Mouse (Mus musculus): ENCODE results near the gene Adgrl1. TPM values are rescaled to one million over a fixed set of nuclear protein-coding genes. Genes with fewer than 3 reads are reported as not detected.

Adgrl1 gene
- polyA plus RNA-seq (2015; fragmentation: Nextera tagmentation; extraction: Ambion mirVana), result 7.1 and 10.7 TPM in 2 replicates

- H3K9ac ChIP-seq, result peak within 1 kb of the TSS; percentile 92
- peak; percentile 86 for ATAC-seq (replicated peaks; ENCODE audit: insufficient number of reproducible peaks, insufficient read depth, low FRiP score, low read depth)
- under 1% methylated on average over 70 of the region's 70 CpGs for WGBS
- peaks cover 51% of the 10 kb centered on the region for H3K4me1 ChIP-seq (replicated peaks)
- H3K36me3 ChIP-seq, result no peaks in the 10 kb centered on the region
- H3K9me3 ChIP-seq (replicated peaks), result no peaks in the 10 kb centered on the region
- H3K4me3 ChIP-seq, result peak within 1 kb of the TSS; percentile 94
- peak within 1 kb of the TSS; percentile 99 for H3K4me2 ChIP-seq
- H3K27me3 ChIP-seq, result peaks cover 20% of the 10 kb centered on the region
- H3K27ac ChIP-seq, result peak within 1 kb of the TSS; percentile 96
Observed at GRCm38 (mm10) chr8:83899363-83900252, at the start of gene Adgrl1. Gene Adgrl1, plus strand, starts transcription at chr8:83900105.

GRCm38 (mm10) chr8:83852329-83852728, 47.6 kb upstream of the Adgrl1 start:
- no peak overlapping the region for H3K9ac ChIP-seq
- no peaks in the 10 kb centered on the region for H3K9me3 ChIP-seq (replicated peaks)
- no peak overlapping the region for H3K27ac ChIP-seq
- 24% methylated on average over 8 of the region's 8 CpGs for WGBS
- no peaks in the 10 kb centered on the region for H3K4me1 ChIP-seq (replicated peaks)
- H3K4me2 ChIP-seq, result no peak overlapping the region
- no peaks in the 10 kb centered on the region for H3K36me3 ChIP-seq
- no peak overlapping the region for H3K4me3 ChIP-seq
- no peak for ATAC-seq (replicated peaks; ENCODE audit: insufficient number of reproducible peaks, insufficient read depth, low FRiP score, low read depth)
- no peaks in the 10 kb centered on the region for H3K27me3 ChIP-seq

DNA sequence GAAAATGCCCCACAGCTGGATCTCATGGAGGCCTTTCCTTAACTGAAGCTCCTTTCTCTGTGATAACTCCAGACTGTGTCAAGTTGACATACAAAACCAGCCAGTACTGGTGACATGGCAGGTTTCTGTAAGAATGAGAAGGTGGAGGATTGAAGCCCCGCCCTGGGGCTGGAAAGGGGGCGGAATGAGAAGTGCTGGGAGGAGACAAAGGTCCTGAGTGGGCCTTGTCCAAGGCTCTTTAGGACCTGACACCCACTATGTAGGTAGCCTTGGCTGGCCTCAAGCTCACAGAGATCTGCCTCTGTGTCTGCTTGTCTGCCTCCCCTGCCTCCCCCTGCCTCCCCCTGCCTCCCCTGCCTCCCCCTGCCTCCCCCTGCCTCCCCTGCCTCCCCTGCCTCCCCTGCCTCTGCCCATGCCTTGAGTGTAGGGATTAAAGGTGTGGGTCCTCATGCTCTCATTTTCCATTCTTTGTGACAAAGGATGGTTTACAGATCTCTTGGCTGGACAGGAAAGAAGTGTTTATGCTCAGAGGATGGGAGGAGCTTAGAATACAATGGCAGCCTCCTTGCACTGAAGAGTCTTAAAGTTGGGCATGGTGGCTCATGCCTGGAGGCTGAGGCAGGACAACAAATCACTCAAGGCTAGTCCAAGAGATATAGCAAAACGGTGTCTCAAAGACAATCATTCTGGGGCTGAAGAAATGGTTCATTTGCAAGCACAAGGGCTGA, 46.4 kb upstream of the Adgrl1 start:
- H3K4me2 ChIP-seq, result no peak overlapping the region
- no peak for ATAC-seq (replicated peaks; ENCODE audit: insufficient number of reproducible peaks, insufficient read depth, low FRiP score, low read depth)
- H3K9ac ChIP-seq, result no peak overlapping the region
- no peaks in the 10 kb centered on the region for H3K4me1 ChIP-seq (replicated peaks)
- no peak overlapping the region for H3K4me3 ChIP-seq
- H3K36me3 ChIP-seq, result no peaks in the 10 kb centered on the region
- H3K27me3 ChIP-seq, result no peaks in the 10 kb centered on the region
- 69% methylated on average over 3 of the region's 3 CpGs for WGBS
- H3K9me3 ChIP-seq (replicated peaks), result no peaks in the 10 kb centered on the region
- no peak overlapping the region for H3K27ac ChIP-seq

GRCm38 (mm10) chr8:83856486-83857065, 43.3 kb upstream of the Adgrl1 start:
- Histone ChIP-seq H3K27ac (no peak overlapping the region), H3K4me3 (no peak overlapping the region), H3K27me3 (no peaks in the 10 kb centered on the region), H3K9me3 (replicated peaks) (no peaks in the 10 kb centered on the region), H3K4me2 (no peak overlapping the region), H3K4me1 (replicated peaks) (no peaks in the 10 kb centered on the region), H3K9ac (no peak overlapping the region), H3K36me3 (no peaks in the 10 kb centered on the region)
- no peak for ATAC-seq (replicated peaks; ENCODE audit: insufficient number of reproducible peaks, insufficient read depth, low FRiP score, low read depth)
- 68% methylated on average over 6 of the region's 6 CpGs for WGBS

DNA sequence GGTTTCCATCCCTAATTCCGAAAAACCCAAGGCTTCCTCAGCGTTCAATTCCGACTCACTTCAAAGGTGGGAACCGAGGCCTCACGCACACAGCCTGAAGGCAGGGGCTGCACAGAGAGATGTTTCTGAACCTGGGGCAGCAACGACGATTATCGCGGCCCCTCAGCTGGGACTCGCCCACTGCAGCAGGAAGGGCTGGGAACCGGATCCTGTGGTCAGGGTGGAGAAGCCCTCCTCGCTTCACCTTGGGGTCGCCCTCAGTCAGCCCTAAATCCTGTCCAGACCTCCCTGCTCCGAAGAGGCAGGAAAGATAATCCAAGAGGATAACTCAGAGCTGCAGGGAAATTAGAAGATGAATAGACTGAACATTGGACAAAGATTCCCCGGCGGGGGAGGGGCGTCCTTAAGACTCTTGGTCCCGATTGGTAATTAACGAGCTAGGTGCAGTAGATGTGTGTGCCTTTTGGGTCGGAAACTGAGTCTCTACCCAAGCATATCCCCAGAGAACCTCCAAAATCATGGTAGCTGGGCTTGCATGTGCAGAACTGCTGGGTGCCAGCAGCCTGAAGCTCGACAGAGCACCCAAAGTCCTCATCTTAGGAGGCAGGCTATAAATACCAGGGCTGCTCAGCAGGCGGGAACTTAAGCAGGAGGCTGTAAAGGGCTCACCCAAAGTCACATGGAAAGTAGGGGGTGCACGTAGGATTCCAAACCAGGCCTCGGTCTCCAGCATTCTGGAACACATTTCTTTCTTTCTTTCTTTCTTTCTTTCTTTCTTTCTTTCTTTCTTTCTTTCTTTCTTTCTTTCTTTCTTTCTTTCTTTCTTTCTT, 37.3 kb upstream of the Adgrl1 start:
- Histone ChIP-seq H3K4me3 (peak overlapping the region; percentile 28), H3K9ac (peak overlapping the region; percentile 8; the same call in 1 of the 2 replicates), H3K4me1 (replicated peaks) (peaks cover 7% of the 10 kb centered on the region), H3K9me3 (replicated peaks) (no peaks in the 10 kb centered on the region), H3K27ac (no peak overlapping the region), H3K4me2 (peak overlapping the region; percentile 68), H3K36me3 (no peaks in the 10 kb centered on the region), H3K27me3 (0 out of 2 replicates have a peak, but pooled peaks cover 2% of the 10 kb centered on the region)
- 5% methylated on average over 24 of the region's 24 CpGs for whole genome bisulfite sequencing
- ATAC-seq (replicated peaks; ENCODE audit: insufficient number of reproducible peaks, insufficient read depth, low FRiP score, low read depth), result no peak

DNA sequence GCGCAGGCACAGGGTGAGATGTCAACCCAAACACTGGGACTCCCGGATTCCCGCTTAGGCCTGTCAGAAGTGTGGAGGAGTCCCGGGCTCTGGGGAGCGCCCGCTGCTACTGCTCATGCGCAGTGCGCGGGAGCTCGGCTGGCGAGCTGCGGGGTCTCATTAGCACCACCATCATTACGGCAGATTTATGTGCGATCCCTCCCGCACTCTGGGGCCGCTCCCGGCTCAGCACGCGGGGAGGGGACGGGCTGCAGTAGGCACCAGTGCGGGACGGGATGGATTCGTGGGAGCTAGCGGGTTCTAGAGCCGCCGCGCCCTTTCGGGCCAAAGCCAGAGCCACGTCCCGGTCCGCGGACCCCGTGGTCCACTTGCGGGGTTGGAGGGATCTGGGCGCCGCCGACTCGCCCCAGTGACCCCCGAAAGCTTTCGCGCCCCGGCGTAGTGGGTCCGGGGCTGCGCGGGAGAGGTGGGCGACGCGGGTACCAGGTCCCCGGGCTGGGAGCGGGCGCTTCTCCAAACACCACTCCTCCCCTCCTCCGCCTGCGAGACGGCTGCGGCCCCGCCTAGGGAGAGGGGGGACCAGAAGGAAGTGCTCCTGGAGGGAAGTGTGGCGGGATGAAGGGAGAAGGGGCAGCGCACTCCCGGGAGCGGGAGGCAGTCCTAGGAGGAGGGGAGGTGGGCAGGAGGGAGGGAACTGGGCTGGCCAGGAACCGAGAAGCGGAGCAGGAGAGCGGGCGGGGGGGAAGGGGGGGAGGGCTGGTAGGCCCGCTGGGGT, 24.8 kb upstream of the Adgrl1 start:
- Histone ChIP-seq H3K4me1 (replicated peaks) (peaks cover 25% of the 10 kb centered on the region), H3K9ac (peak overlapping the region; percentile 67), H3K4me2 (peak overlapping the region; percentile 97), H3K27me3 (peaks cover 34% of the 10 kb centered on the region), H3K27ac (peak overlapping the region; percentile 55), H3K4me3 (peak overlapping the region; percentile 66), H3K9me3 (replicated peaks) (no peaks in the 10 kb centered on the region), H3K36me3 (no peaks in the 10 kb centered on the region)
- ATAC-seq (replicated peaks; ENCODE audit: insufficient number of reproducible peaks, insufficient read depth, low FRiP score, low read depth), result peak; percentile 84
- WGBS, result under 1% methylated on average over 55 of the region's 66 CpGs

DNA sequence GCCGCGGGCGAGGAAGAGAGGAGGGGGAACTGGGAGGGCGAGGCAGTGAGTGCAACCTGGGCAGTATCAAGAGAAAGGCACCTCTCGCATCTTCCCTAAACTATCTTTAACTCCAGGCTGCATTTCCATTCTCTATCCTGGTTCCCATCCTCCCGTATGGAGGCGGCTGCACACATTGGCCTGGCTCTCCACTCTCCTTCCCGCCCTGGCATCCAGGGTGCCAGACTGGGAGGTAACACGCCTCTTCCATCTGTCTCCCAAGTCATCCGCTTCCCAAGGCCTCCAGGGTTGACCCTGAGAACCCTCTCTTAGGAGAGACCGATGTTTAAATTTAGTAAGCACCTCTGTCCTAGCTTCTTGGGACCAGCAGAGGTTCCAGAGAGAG, 24.3 kb upstream of the Adgrl1 start:
- 0% methylated on average over 10 of the region's 11 CpGs for WGBS
- Histone ChIP-seq H3K4me2 (peak overlapping the region; percentile 97), H3K4me1 (replicated peaks) (peaks cover 25% of the 10 kb centered on the region), H3K9me3 (replicated peaks) (no peaks in the 10 kb centered on the region), H3K9ac (peak overlapping the region; percentile 67), H3K27me3 (peaks cover 34% of the 10 kb centered on the region), H3K27ac (no peak overlapping the region), H3K36me3 (no peaks in the 10 kb centered on the region), H3K4me3 (peak overlapping the region; percentile 66)
- ATAC-seq (replicated peaks; ENCODE audit: insufficient number of reproducible peaks, insufficient read depth, low FRiP score, low read depth), result 0 out of 2 replicates have a peak, but pooled peaks have one; percentile 6

DNA sequence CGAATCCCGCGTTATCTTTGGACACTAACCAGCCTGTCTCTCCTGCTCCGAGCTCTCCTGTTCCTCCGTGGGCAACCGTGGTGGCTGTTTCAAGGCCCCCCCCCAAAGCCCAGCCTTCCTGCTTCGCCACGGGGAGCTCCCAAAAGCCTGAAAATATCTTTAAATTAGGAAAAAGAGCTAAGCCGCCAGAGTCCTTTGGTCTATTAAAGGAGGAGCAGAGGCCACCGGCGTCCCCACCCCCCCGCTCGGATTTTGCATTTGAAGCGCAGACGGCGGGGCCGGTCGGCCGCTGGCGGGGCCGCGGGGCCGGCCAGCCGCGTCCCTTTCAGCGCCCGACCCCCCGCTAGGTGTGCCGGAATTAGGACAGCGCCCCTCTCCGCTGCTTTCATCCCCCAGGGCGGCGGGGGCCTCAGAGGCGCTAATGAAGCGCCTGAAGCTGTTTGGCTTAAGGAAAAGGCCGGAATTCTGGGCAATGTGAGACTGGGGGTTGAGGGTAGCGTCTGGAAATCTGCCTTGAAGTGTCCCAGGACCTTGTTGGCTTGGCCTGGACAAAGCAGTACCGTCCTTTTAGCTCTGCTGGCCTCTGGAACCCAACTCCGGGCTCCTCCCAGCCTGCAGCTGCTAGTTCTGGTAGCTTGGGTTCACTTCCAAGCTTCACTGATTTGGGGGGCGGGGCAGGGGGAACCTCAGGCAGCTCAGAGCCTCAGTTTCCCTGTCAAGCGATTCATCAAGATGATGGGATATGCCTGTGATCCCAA, 23.6 kb upstream of the Adgrl1 start:
- 2% methylated on average over 41 of the region's 41 CpGs for WGBS
- Histone ChIP-seq H3K4me1 (replicated peaks) (peaks cover 25% of the 10 kb centered on the region), H3K9ac (peak overlapping the region; percentile 67), H3K36me3 (no peaks in the 10 kb centered on the region), H3K27ac (no peak overlapping the region), H3K9me3 (replicated peaks) (no peaks in the 10 kb centered on the region), H3K27me3 (peaks cover 34% of the 10 kb centered on the region), H3K4me3 (peak overlapping the region; percentile 66), H3K4me2 (peak overlapping the region; percentile 97)
- no peak for ATAC-seq (replicated peaks; ENCODE audit: insufficient number of reproducible peaks, insufficient read depth, low FRiP score, low read depth)

DNA sequence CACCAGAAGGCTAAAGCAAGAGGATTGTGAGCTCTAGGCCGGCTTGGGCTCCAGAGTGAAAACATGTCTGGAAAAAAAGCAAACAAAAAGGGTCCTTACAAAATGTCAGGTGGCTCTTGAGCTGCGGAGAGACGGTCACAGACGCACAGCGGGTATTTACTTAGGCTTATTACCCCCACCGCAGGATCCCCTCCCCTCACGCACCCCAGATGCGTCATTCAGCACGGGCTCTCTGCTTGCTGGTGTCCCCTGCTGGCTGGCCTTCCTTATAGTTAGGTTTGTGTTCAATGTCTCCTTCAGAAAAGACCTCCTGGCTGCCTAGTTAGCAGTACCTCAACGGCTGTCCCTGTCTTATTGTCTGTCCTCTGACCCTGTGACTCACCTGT, 23.1 kb upstream of the Adgrl1 start:
- ATAC-seq (replicated peaks; ENCODE audit: insufficient number of reproducible peaks, insufficient read depth, low FRiP score, low read depth), result no peak
- Histone ChIP-seq H3K9me3 (replicated peaks) (no peaks in the 10 kb centered on the region), H3K36me3 (no peaks in the 10 kb centered on the region), H3K9ac (peak overlapping the region; percentile 67; the same call in 1 of the 2 replicates), H3K27me3 (peaks cover 34% of the 10 kb centered on the region), H3K27ac (no peak overlapping the region), H3K4me2 (peak overlapping the region; percentile 97), H3K4me3 (peak overlapping the region; percentile 66; the same call in 1 of the 2 replicates), H3K4me1 (replicated peaks) (peaks cover 25% of the 10 kb centered on the region)
- 7% methylated on average over 10 of the region's 10 CpGs for WGBS
